Mouse (Mus musculus) liver, embryonic 14.5 days (tissue): ENCODE results near the gene Tpi1.

Experiments
- CTCF ChIP-seq: IDR thresholded peaks from 2 replicates; pipeline ENCODE4 v1.5.1; 2016; ENCODE audit warnings: antibody characterized with exemption, low read depth, control low read depth
- EP300 ChIP-seq: IDR thresholded peaks from 2 replicates; pipeline ENCODE4 v1.6.1; 2016; ENCODE audit warnings: antibody characterized with exemption, low read depth

DNA sequence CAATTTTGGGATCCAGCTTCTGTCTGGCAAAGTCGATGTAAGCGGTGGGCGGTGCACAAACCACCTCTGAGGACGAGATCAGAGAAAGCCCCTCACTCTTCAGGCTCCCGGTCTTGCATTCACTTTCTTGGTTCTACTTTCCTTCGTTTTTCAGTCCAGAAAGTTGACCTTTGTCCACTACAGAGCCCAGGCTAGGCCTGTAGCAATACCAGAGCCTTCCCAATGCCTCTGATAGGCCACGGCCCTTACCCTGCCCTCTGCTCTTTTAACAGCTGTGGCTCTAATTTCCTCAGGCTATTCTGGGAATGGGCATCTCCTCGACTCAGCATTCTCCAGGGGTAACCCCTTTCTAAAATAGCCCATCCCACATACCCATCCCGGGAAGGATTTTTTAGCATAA, 1.2 kb downstream of the Tpi1 start:
- TF ChIP-seq EP300 = no peak
- no peak for TF ChIP-seq CTCF
